Mouse (Mus musculus) cortical plate, adult 2 months (tissue): Measurements from ENCODE around the gene Ptprn2.

ENCODE experiments used
- CTCF ChIP-seq: fragments of 200-500 bp; IDR thresholded peaks from 2 replicates; pipeline ENCODE4 v1.5.1; 2011; ENCODE audit warnings: mild to moderate bottlenecking, control low read depth, low read length; ENCODE audit not compliant: insufficient read depth; ENCODE audit errors: extremely low read depth
- POLR2A ChIP-seq: fragments of 200-500 bp; IDR thresholded peaks from 2 replicates; pipeline ENCODE4 v1.6.1; 2011; ENCODE audit warnings: mild to moderate bottlenecking, low read length, control low read depth; ENCODE audit not compliant: insufficient read depth; ENCODE audit errors: extremely low read depth

DNA sequence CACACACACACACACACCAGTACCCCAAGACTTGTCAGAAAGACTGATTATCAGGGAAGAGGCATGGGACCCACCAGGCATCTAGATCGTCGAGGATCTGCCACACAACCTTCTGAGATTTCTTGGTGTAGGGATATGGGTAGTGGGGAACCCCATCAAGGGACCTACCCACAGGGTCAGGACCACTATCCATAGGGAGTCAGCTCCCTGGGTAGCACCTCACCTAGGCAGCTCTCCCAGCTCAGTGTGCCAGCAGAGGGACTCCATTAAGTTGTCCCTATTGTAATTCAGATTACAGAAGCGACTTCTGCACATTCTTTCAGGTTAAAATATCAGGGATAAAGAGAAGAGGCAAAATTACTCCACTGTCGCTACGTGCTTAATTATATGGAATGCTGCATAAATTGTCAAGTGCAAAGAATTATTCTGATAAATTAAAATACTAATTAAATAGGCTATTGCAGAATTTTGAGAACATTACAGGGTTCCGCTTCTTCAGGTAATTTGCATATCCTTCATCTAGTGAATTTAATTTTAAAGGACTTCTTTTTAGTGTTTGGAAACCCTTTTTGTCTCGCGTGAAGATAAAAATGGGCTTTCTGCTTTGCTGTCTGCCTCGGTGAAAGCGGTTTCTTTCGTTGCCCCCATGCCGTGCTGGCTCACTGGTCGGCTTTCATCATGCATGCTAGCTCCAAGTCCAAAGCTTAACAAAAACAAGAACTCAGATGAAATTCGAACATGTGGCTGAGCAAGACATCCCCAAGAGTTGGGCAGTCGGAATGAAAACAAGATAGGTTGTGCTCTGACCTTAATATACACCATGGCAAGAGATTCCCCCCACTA lies 531.5 kb downstream of the Ptprn2 start:
- no peak for TF ChIP-seq POLR2A
- TF ChIP-seq CTCF, result no peak
